In genomic region chr3:131110191-131111150, GRCm38 (mm10) we compare ENCODE assay signal across 7 mouse cellular contexts. TPM values are rescaled to one million over a fixed set of nuclear protein-coding genes. Genes with fewer than 3 reads are reported as not detected.
DNase-seq lines count a peak whose midpoint lies in the region; ATAC-seq lines count a peak whose summit lies in the region.

Gene Lef1, plus strand, starts transcription at chr3:131110471.

- peak within 1 kb of the TSS; percentile 65 for H3K4me3 ChIP-seq in heart, embryonic 13.5 days
- H3K4me3 ChIP-seq in limb, embryonic 12.5 days (replicated peaks): peak within 1 kb of the TSS; percentile 78
- H3K4me3 ChIP-seq in midbrain, embryonic 16.5 days (ENCODE audit: low read depth, low read length): peak within 1 kb of the TSS; percentile 70

- peak; percentile 8 for DNase-seq in urinary bladder, postnatal 14 days (ENCODE audit: low spot score)
- DNase-seq in urinary bladder, postnatal 25 days (ENCODE audit: low spot score): no peak
- peak in 1 of 2 experiments; percentile 12 for DNase-seq in adrenal gland, postnatal 4 days (ENCODE audit: low spot score in 2 of 2)
- DNase-seq in thymus, postnatal 25 days: peak; percentile 80

- peak within 1 kb of the TSS; percentile 38 for H3K27ac ChIP-seq in heart, embryonic 13.5 days (replicated peaks)
- peak within 1 kb of the TSS; percentile 83 for H3K27ac ChIP-seq in limb, embryonic 12.5 days
- peak within 1 kb of the TSS; percentile 89 for H3K27ac ChIP-seq in midbrain, embryonic 16.5 days (ENCODE audit: low read length)

- peaks cover 85% of the 10 kb centered on the region for H3K27me3 ChIP-seq in heart, embryonic 13.5 days (replicated peaks)
- H3K27me3 ChIP-seq in limb, embryonic 12.5 days: peaks cover 37% of the 10 kb centered on the region
- H3K27me3 ChIP-seq in midbrain, embryonic 16.5 days (ENCODE audit: control insufficient read depth, insufficient read depth, low read depth, low read length): no peaks in the 10 kb centered on the region

- H3K36me3 ChIP-seq in heart, embryonic 13.5 days: no peaks in the 10 kb centered on the region
- H3K36me3 ChIP-seq in limb, embryonic 12.5 days: peaks cover 4% of the 10 kb centered on the region
- no peaks in the 10 kb centered on the region for H3K36me3 ChIP-seq in midbrain, embryonic 16.5 days (ENCODE audit: control insufficient read depth, insufficient read depth, low read length)

- H3K4me1 ChIP-seq in heart, embryonic 13.5 days: peaks cover 52% of the 10 kb centered on the region
- H3K4me1 ChIP-seq in limb, embryonic 12.5 days (replicated peaks): peaks cover 59% of the 10 kb centered on the region
- H3K4me1 ChIP-seq in midbrain, embryonic 16.5 days (ENCODE audit: control insufficient read depth, insufficient read depth, low read length): peaks cover 34% of the 10 kb centered on the region

- H3K4me2 ChIP-seq in heart, embryonic 13.5 days: peak within 1 kb of the TSS; percentile 98
- H3K4me2 ChIP-seq in limb, embryonic 12.5 days: peak within 1 kb of the TSS; percentile 94
- peak within 1 kb of the TSS; percentile 81 for H3K4me2 ChIP-seq in midbrain, embryonic 16.5 days (ENCODE audit: low read length)

- under 1% methylated on average over 68 of the region's 69 CpGs for WGBS in heart, embryonic 13.5 days
- WGBS in limb, embryonic 12.5 days: under 1% methylated on average over 61 of the region's 69 CpGs
- WGBS in midbrain, embryonic 16.5 days: under 1% methylated on average over 59 of the region's 69 CpGs

- no peaks in the 10 kb centered on the region for H3K9me3 ChIP-seq in heart, embryonic 13.5 days
- no peaks in the 10 kb centered on the region for H3K9me3 ChIP-seq in limb, embryonic 12.5 days
- H3K9me3 ChIP-seq in midbrain, embryonic 16.5 days (replicated peaks; ENCODE audit: control insufficient read depth, low read length, poor library complexity, severe bottlenecking): no peaks in the 10 kb centered on the region

- no peak; the same call in 1 of the 2 replicates for ATAC-seq in heart, embryonic 13.5 days (ENCODE audit: extremely low read depth, insufficient number of reproducible peaks, low FRiP score, low TSS enrichment)
- peak; percentile 37; the same call in 1 of the 2 replicates for ATAC-seq in limb, embryonic 12.5 days (ENCODE audit: insufficient number of reproducible peaks, insufficient read depth, low FRiP score, low TSS enrichment, low read depth)
- ATAC-seq in midbrain, embryonic 16.5 days: peak; percentile 58

- H3K9ac ChIP-seq in heart, embryonic 13.5 days: peak within 1 kb of the TSS; percentile 82
- peak within 1 kb of the TSS; percentile 92 for H3K9ac ChIP-seq in limb, embryonic 12.5 days (replicated peaks)
- peak within 1 kb of the TSS; percentile 79 for H3K9ac ChIP-seq in midbrain, embryonic 16.5 days (ENCODE audit: low read depth, low read length)

RNA-seq across cellular contexts. Expression of gene Lef1, which starts in this region (rescaled TPM):
- total RNA-seq in adrenal gland, postnatal 4 days (2021): 10 to 100 TPM; 10.8 to 12.9 TPM
- polyA plus RNA-seq in heart, embryonic 13.5 days (2015; fragmentation: Nextera tagmentation; extraction: Ambion mirVana): 8.1 and 9.8 TPM in 2 replicates
- polyA plus RNA-seq in limb, embryonic 12.5 days (2016; fragmentation: Nextera tagmentation; extraction: Ambion mirVana): 59.4 and 60.5 TPM in 2 replicates
- polyA plus RNA-seq in midbrain, embryonic 16.5 days (2015; fragmentation: Nextera tagmentation; extraction: Ambion mirVana): 67.6 and 81.3 TPM in 2 replicates

Comparison
In these comparisons a context has a peak if more than half of its experiments do, and no peak if none do; other contexts are left out.
1. H3K27ac ChIP-seq: peak in every context shown above with its lines; median percentile 89 in midbrain, embryonic 16.5 days; 83 in limb, embryonic 12.5 days; 38 in heart, embryonic 13.5 days.